Mouse (Mus musculus): Measurements from ENCODE around the gene Ints3. TPM values are rescaled to one million over a fixed set of nuclear protein-coding genes. Genes with fewer than 3 reads are reported as not detected.

Gene Ints3
- polyA plus RNA-seq, 1 experiment from 2014 or later: 50.5 TPM

- Histone ChIP-seq H3K4me2 (ENCODE audit: low read depth, low read length, severe bottlenecking) (peak overlapping the region; percentile 78), H3K9me3 (ENCODE audit: control insufficient read depth, low read length) (no peaks in the 10 kb centered on the region), H3K4me1 (replicated peaks; ENCODE audit: control insufficient read depth, insufficient read depth, low read length) (peaks cover 12% of the 10 kb centered on the region; the same call in 1 of the 2 replicates), H3K9ac (ENCODE audit: low read length) (peak overlapping the region; percentile 63), H3K4me3 (ENCODE audit: low read depth, low read length) (peak overlapping the region; percentile 75), H3K27ac (ENCODE audit: low read depth, low read length) (peak overlapping the region; percentile 26; the same call in 1 of the 2 replicates), H3K36me3 (ENCODE audit: control insufficient read depth, insufficient read depth, low read length) (no peaks in the 10 kb centered on the region), H3K27me3 (ENCODE audit: control insufficient read depth, insufficient read depth, low read length) (no peaks in the 10 kb centered on the region)
- 62% methylated on average over 11 of the region's 11 CpGs for WGBS
- DNase-seq (ENCODE audit: low spot score) (no peak), ATAC-seq (replicated peaks; ENCODE audit: low FRiP score) (no peak; the same call in 1 of the 2 replicates)
Measured at GRCm38 (mm10) chr3:90434073-90434730, 780 bp upstream of the Ints3 start.

- no peaks in the 10 kb centered on the region for H3K27me3 ChIP-seq (ENCODE audit: control insufficient read depth, insufficient read depth, low read length)
- peak overlapping the region; percentile 78 for H3K4me2 ChIP-seq (ENCODE audit: low read depth, low read length, severe bottlenecking)
- peaks cover 12% of the 10 kb centered on the region; the same call in 1 of the 2 replicates for H3K4me1 ChIP-seq (replicated peaks; ENCODE audit: control insufficient read depth, insufficient read depth, low read length)
- H3K4me3 ChIP-seq (ENCODE audit: low read depth, low read length): peak overlapping the region; percentile 75
- DNase-seq (ENCODE audit: low spot score): peak; percentile 55
- no peaks in the 10 kb centered on the region for H3K9me3 ChIP-seq (ENCODE audit: control insufficient read depth, low read length)
- H3K9ac ChIP-seq (ENCODE audit: low read length): peak overlapping the region; percentile 96
- ATAC-seq (replicated peaks; ENCODE audit: low FRiP score): peak; percentile 40
- H3K36me3 ChIP-seq (ENCODE audit: control insufficient read depth, insufficient read depth, low read length): no peaks in the 10 kb centered on the region
- peak overlapping the region; percentile 92 for H3K27ac ChIP-seq (ENCODE audit: low read depth, low read length)
- 0% methylated on average over 12 of the region's 12 CpGs for WGBS
Measured at GRCm38 (mm10) chr3:90432811-90433219, 607 bp downstream of the Ints3 start.

GRCm38 (mm10) chr3:90432348-90432747 lies 1.1 kb downstream of the Ints3 start:
- Histone ChIP-seq H3K4me2 (ENCODE audit: low read depth, low read length, severe bottlenecking) (peak overlapping the region; percentile 78), H3K27me3 (ENCODE audit: control insufficient read depth, insufficient read depth, low read length) (no peaks in the 10 kb centered on the region), H3K4me3 (ENCODE audit: low read depth, low read length) (peak overlapping the region; percentile 75), H3K27ac (ENCODE audit: low read depth, low read length) (no peak overlapping the region), H3K9ac (ENCODE audit: low read length) (peak overlapping the region; percentile 96), H3K9me3 (ENCODE audit: control insufficient read depth, low read length) (no peaks in the 10 kb centered on the region), H3K4me1 (replicated peaks; ENCODE audit: control insufficient read depth, insufficient read depth, low read length) (peaks cover 12% of the 10 kb centered on the region; the same call in 1 of the 2 replicates), H3K36me3 (ENCODE audit: control insufficient read depth, insufficient read depth, low read length) (no peaks in the 10 kb centered on the region)
- 22% methylated on average over 2 of the region's 2 CpGs for WGBS
- DNase-seq (ENCODE audit: low spot score) (no peak), ATAC-seq (replicated peaks; ENCODE audit: low FRiP score) (no peak)

GRCm38 (mm10) chr3:90429576-90429975 lies 3.8 kb downstream of the Ints3 start:
- no peak overlapping the region for H3K4me3 ChIP-seq (ENCODE audit: low read depth, low read length)
- no peaks in the 10 kb centered on the region for H3K9me3 ChIP-seq (ENCODE audit: control insufficient read depth, low read length)
- ATAC-seq (replicated peaks; ENCODE audit: low FRiP score) (no peak), DNase-seq (ENCODE audit: low spot score) (no peak)
- no peak overlapping the region for H3K4me2 ChIP-seq (ENCODE audit: low read depth, low read length, severe bottlenecking)
- no peaks in the 10 kb centered on the region for H3K27me3 ChIP-seq (ENCODE audit: control insufficient read depth, insufficient read depth, low read length)
- no peak overlapping the region for H3K27ac ChIP-seq (ENCODE audit: low read depth, low read length)
- WGBS: 99% methylated on average over 3 of the region's 3 CpGs
- peaks cover 12% of the 10 kb centered on the region; the same call in 1 of the 2 replicates for H3K4me1 ChIP-seq (replicated peaks; ENCODE audit: control insufficient read depth, insufficient read depth, low read length)
- no peaks in the 10 kb centered on the region for H3K36me3 ChIP-seq (ENCODE audit: control insufficient read depth, insufficient read depth, low read length)
- no peak overlapping the region for H3K9ac ChIP-seq (ENCODE audit: low read length)

DNA sequence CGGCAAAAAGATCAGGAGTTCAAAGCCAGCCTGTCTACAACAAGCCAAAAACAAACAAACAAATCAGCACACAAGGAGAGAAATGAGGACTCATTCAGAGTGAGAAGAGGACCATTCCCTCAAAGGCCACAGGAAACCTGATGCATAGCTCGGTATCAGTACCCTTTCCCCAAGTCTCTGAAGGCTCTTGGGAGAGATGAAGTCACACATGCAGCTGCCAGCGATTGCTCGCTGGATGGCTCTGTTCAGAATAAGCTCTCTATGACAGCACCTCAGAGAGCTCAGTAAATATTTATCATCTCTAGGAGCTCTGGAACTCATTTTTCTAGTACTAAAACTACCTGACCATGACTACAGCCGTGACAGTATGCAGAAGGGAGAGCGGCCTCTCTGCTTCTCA lies 5.2 kb downstream of the Ints3 start:
- no peak for DNase-seq (ENCODE audit: low spot score)
- Histone ChIP-seq H3K9me3 (ENCODE audit: control insufficient read depth, low read length) (no peaks in the 10 kb centered on the region), H3K4me1 (replicated peaks; ENCODE audit: control insufficient read depth, insufficient read depth, low read length) (peaks cover 9% of the 10 kb centered on the region; the same call in 1 of the 2 replicates), H3K4me3 (ENCODE audit: low read depth, low read length) (no peak overlapping the region), H3K4me2 (ENCODE audit: low read depth, low read length, severe bottlenecking) (no peak overlapping the region), H3K27me3 (ENCODE audit: control insufficient read depth, insufficient read depth, low read length) (no peaks in the 10 kb centered on the region), H3K27ac (ENCODE audit: low read depth, low read length) (no peak overlapping the region), H3K36me3 (ENCODE audit: control insufficient read depth, insufficient read depth, low read length) (no peaks in the 10 kb centered on the region), H3K9ac (ENCODE audit: low read length) (no peak overlapping the region)
- no peak for ATAC-seq (replicated peaks; ENCODE audit: low FRiP score)
- 91% methylated on average over 6 of the region's 6 CpGs for WGBS

GRCm38 (mm10) chr3:90427574-90427973 lies 5.8 kb downstream of the Ints3 start:
- Histone ChIP-seq H3K27ac (ENCODE audit: low read depth, low read length) (no peak overlapping the region), H3K4me2 (ENCODE audit: low read depth, low read length, severe bottlenecking) (no peak overlapping the region), H3K9ac (ENCODE audit: low read length) (no peak overlapping the region), H3K36me3 (ENCODE audit: control insufficient read depth, insufficient read depth, low read length) (no peaks in the 10 kb centered on the region), H3K27me3 (ENCODE audit: control insufficient read depth, insufficient read depth, low read length) (no peaks in the 10 kb centered on the region), H3K4me3 (ENCODE audit: low read depth, low read length) (no peak overlapping the region), H3K4me1 (replicated peaks; ENCODE audit: control insufficient read depth, insufficient read depth, low read length) (peaks cover 9% of the 10 kb centered on the region; the same call in 1 of the 2 replicates), H3K9me3 (ENCODE audit: control insufficient read depth, low read length) (no peaks in the 10 kb centered on the region)
- no peak for DNase-seq (ENCODE audit: low spot score)
- no peak for ATAC-seq (replicated peaks; ENCODE audit: low FRiP score)
- 69% methylated on average over 1 of the region's 1 CpGs for WGBS

DNA sequence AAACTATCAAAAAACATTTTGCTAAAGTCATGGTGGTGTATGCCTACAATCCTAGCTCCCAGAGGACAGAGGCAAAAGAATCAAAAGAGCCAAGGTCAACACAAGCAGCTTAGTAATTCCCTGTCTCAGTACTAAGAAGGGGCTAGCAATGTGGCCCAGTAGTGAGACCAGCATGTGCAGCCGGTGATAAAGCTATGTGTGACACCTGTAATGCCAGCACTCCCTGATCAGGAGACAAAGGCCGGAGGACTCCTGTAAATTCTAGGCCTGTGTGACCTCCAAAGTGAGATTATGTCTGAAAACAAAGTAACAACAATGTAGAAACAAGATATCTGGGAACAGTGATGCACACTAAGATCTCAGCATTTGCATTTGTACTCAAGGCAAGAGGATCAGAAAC lies 7.9 kb downstream of the Ints3 start:
- no peak overlapping the region for H3K27ac ChIP-seq (ENCODE audit: low read depth, low read length)
- DNase-seq (ENCODE audit: low spot score): no peak
- no peak for ATAC-seq (replicated peaks; ENCODE audit: low FRiP score)
- no peak overlapping the region for H3K4me2 ChIP-seq (ENCODE audit: low read depth, low read length, severe bottlenecking)
- H3K36me3 ChIP-seq (ENCODE audit: control insufficient read depth, insufficient read depth, low read length): no peaks in the 10 kb centered on the region; the same call in 1 of the 2 replicates
- no peaks in the 10 kb centered on the region for H3K9me3 ChIP-seq (ENCODE audit: control insufficient read depth, low read length)
- no peaks in the 10 kb centered on the region for H3K4me1 ChIP-seq (replicated peaks; ENCODE audit: control insufficient read depth, insufficient read depth, low read length)
- H3K27me3 ChIP-seq (ENCODE audit: control insufficient read depth, insufficient read depth, low read length): no peaks in the 10 kb centered on the region
- no peak overlapping the region for H3K4me3 ChIP-seq (ENCODE audit: low read depth, low read length)
- no peak overlapping the region for H3K9ac ChIP-seq (ENCODE audit: low read length)
- WGBS: 91% methylated on average over 2 of the region's 2 CpGs

DNA sequence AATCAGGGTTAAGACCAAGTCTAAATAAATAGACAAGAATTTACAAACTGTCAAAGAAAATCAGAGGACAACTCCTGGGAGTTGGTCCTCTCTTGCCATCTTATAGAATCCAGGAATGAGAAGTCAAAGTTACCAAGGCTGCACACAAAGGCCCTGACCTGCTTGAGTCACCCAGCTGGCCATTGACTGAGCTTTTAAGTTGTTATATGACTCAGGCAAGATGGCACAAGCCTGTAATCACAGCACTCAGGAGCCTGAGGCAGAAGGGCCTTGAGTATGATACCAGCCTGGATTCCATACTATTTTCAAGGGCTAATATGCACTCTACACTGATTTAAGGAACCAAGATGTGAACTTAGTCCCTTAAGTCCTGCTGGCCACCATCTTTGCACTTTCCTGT lies 9.9 kb downstream of the Ints3 start:
- H3K36me3 ChIP-seq (ENCODE audit: control insufficient read depth, insufficient read depth, low read length): no peaks in the 10 kb centered on the region; the same call in 1 of the 2 replicates
- no peaks in the 10 kb centered on the region for H3K27me3 ChIP-seq (ENCODE audit: control insufficient read depth, insufficient read depth, low read length)

GRCm38 (mm10) chr3:90420696-90421095 lies 12.7 kb downstream of the Ints3 start:
- DNase-seq (ENCODE audit: low spot score): no peak
- no peaks in the 10 kb centered on the region for H3K9me3 ChIP-seq (ENCODE audit: control insufficient read depth, low read length)
- no peak overlapping the region for H3K4me2 ChIP-seq (ENCODE audit: low read depth, low read length, severe bottlenecking)
- no peaks in the 10 kb centered on the region for H3K4me1 ChIP-seq (replicated peaks; ENCODE audit: control insufficient read depth, insufficient read depth, low read length)
- no peaks in the 10 kb centered on the region for H3K27me3 ChIP-seq (ENCODE audit: control insufficient read depth, insufficient read depth, low read length)
- H3K9ac ChIP-seq (ENCODE audit: low read length): no peak overlapping the region
- 94% methylated on average over 6 of the region's 6 CpGs for WGBS
- H3K27ac ChIP-seq (ENCODE audit: low read depth, low read length): no peak overlapping the region
- H3K36me3 ChIP-seq (ENCODE audit: control insufficient read depth, insufficient read depth, low read length): no peaks in the 10 kb centered on the region; the same call in 1 of the 2 replicates
- no peak for ATAC-seq (replicated peaks; ENCODE audit: low FRiP score)
- H3K4me3 ChIP-seq (ENCODE audit: low read depth, low read length): no peak overlapping the region

More for the DNA sequence above, 9.9 kb downstream of the Ints3 start:
- Histone ChIP-seq H3K4me1 (replicated peaks; ENCODE audit: control insufficient read depth, insufficient read depth, low read length) (no peaks in the 10 kb centered on the region), H3K4me2 (ENCODE audit: low read depth, low read length, severe bottlenecking) (no peak overlapping the region), H3K9me3 (ENCODE audit: control insufficient read depth, low read length) (no peaks in the 10 kb centered on the region), H3K4me3 (ENCODE audit: low read depth, low read length) (no peak overlapping the region), H3K27ac (ENCODE audit: low read depth, low read length) (no peak overlapping the region), H3K9ac (ENCODE audit: low read length) (no peak overlapping the region)
- ATAC-seq (replicated peaks; ENCODE audit: low FRiP score) (no peak), DNase-seq (ENCODE audit: low spot score) (no peak)
